Mouse (Mus musculus) myocyte (in vitro differentiated cells): Measurements from ENCODE around the gene Dnah8. TPM values are rescaled to one million over a fixed set of nuclear protein-coding genes. Genes with fewer than 3 reads are reported as not detected.

Experiments used
- H3K27me3 ChIP-seq: one replicate; pipeline ENCODE4 v1.6.1; 2011; ENCODE audit not compliant: control insufficient read depth, insufficient read depth, insufficient read length
- H3K36me3 ChIP-seq: one replicate; pipeline ENCODE4 v1.6.1; 2011; ENCODE audit not compliant: control insufficient read depth, insufficient read depth
- H3K4me2 ChIP-seq: one replicate; pipeline ENCODE4 v1.6.1; 2011; ENCODE audit warnings: low read depth, control low read depth
- H3K4me3 ChIP-seq: one replicate; pipeline ENCODE4 v1.5.1; 2011; ENCODE audit warnings: mild to moderate bottlenecking, control low read depth, moderate library complexity
- H3K79me2 ChIP-seq: one replicate; pipeline ENCODE4 v1.6.1; 2011; ENCODE audit not compliant: control insufficient read depth, insufficient read depth
- H3ac ChIP-seq: one replicate; pipeline ENCODE4 v1.6.1; 2011; ENCODE audit not compliant: control insufficient read depth, insufficient read length
- CEBPB ChIP-seq: IDR thresholded peaks from 2 replicates; pipeline ENCODE4 v1.6.1; 2011; ENCODE audit warnings: mild to moderate bottlenecking, moderate library complexity; ENCODE audit not compliant: poor library complexity, insufficient read depth, severe bottlenecking
- E2F4 ChIP-seq: IDR thresholded peaks from one replicate; pipeline ENCODE4 v1.6.1; 2011; ENCODE audit warnings: mild to moderate bottlenecking, control low read depth, moderate library complexity; ENCODE audit not compliant: insufficient read depth
- MAX ChIP-seq: IDR thresholded peaks from one replicate; pipeline ENCODE4 v1.6.1; 2011; ENCODE audit warnings: low read depth, mild to moderate bottlenecking, control low read depth
- MYOD1 ChIP-seq, 3 experiments: IDR thresholded peaks; one replicate each; pipeline ENCODE4 v1.6.1; 2011; ENCODE audit warnings: control low read depth in 2 of 3, low read depth in 2 of 3, mild to moderate bottlenecking in 2 of 3, moderate library complexity in 1 of 3; ENCODE audit not compliant: insufficient read length in 2 of 3, control insufficient read depth in 1 of 3
- MYOG ChIP-seq, 3 experiments: IDR thresholded peaks; one replicate each; pipeline ENCODE4 v1.6.1; 2011; ENCODE audit warnings: control low read depth in 2 of 3, low read depth in 2 of 3, mild to moderate bottlenecking in 2 of 3; ENCODE audit not compliant: insufficient read length in 2 of 3, control insufficient read depth in 1 of 3, insufficient read depth in 1 of 3
- POLR2A ChIP-seq: IDR thresholded peaks from one replicate; pipeline ENCODE4 v1.6.1; 2011; ENCODE audit warnings: low read depth, mild to moderate bottlenecking, control low read depth, moderate library complexity; ENCODE audit not compliant: insufficient read length
- POLR2AphosphoS2 ChIP-seq: IDR thresholded peaks from one replicate; pipeline ENCODE4 v1.6.1; 2011; ENCODE audit warnings: low read depth, control low read depth; ENCODE audit not compliant: insufficient read length
- REST ChIP-seq: IDR thresholded peaks from one replicate; pipeline ENCODE4 v1.6.1; 2011; ENCODE audit warnings: mild to moderate bottlenecking, control low read depth, moderate library complexity; ENCODE audit not compliant: insufficient read depth, insufficient read length
- SRF ChIP-seq: IDR thresholded peaks from one replicate; pipeline ENCODE4 v1.6.1; 2011; ENCODE audit warnings: low read depth; ENCODE audit not compliant: control insufficient read depth, insufficient read length
- TCF12 ChIP-seq: IDR thresholded peaks from one replicate; pipeline ENCODE4 v1.6.1; 2011; ENCODE audit warnings: mild to moderate bottlenecking, control low read depth; ENCODE audit not compliant: poor library complexity, insufficient read depth, severe bottlenecking
- TCF3 ChIP-seq: IDR thresholded peaks from one replicate; pipeline ENCODE4 v1.6.1; 2011; ENCODE audit warnings: low read depth, control low read depth; ENCODE audit not compliant: insufficient read length
- USF1 ChIP-seq: IDR thresholded peaks from one replicate; pipeline ENCODE4 v1.6.1; 2011; ENCODE audit warnings: low read depth, mild to moderate bottlenecking, control low read depth, moderate library complexity
- polyA plus RNA-seq: library from polyadenylated mRNA; unstranded; fragments of >200 nt; fragmentation: generic; extraction: Trizol; gene quantifications from one replicate; pipeline ENCODE4 v1.2.1, GENCODE M21; 2012; ENCODE audit warnings: missing spikeins

Gene Dnah8
- polyA plus RNA-seq, 1 experiment: 0.08 TPM

- H3K36me3 ChIP-seq: no peaks in the 10 kb centered on the region
- no peak overlapping the region for H3ac ChIP-seq
- no peak for TF ChIP-seq POLR2A
- TF ChIP-seq MAX: no peak
- no peak for TF ChIP-seq POLR2AphosphoS2
- TF ChIP-seq MYOD1 (IDR thresholded peaks at IDR 0.05; ENCODE audit: control insufficient read depth in 1 of 3, insufficient read length in 2 of 3, low read depth in 2 of 3): no peak
- TF ChIP-seq CEBPB: no peak
- no peak for TF ChIP-seq TCF12
- H3K27me3 ChIP-seq: peaks cover 11% of the 10 kb centered on the region
- no peak overlapping the region for H3K4me2 ChIP-seq
- no peaks in the 10 kb centered on the region for H3K79me2 ChIP-seq
- H3K4me3 ChIP-seq: no peak overlapping the region
Measured at GRCm38 (mm10) chr17:30635367-30635766, 11.2 kb downstream of the Dnah8 start.

GRCm38 (mm10) chr17:30637714-30638113 is 13.6 kb downstream of the Dnah8 start:
- Histone ChIP-seq H3ac (no peak overlapping the region), H3K79me2 (no peaks in the 10 kb centered on the region), H3K36me3 (no peaks in the 10 kb centered on the region), H3K4me2 (no peak overlapping the region), H3K27me3 (peaks cover 11% of the 10 kb centered on the region), H3K4me3 (no peak overlapping the region)
- TF ChIP-seq MYOD1 (IDR thresholded peaks at IDR 0.05; ENCODE audit: control insufficient read depth in 1 of 3, insufficient read length in 2 of 3, low read depth in 2 of 3) (no peak), TCF3 (no peak), SRF (no peak), MYOG (IDR thresholded peaks at IDR 0.05; ENCODE audit: control insufficient read depth in 1 of 3, insufficient read depth in 1 of 3, insufficient read length in 2 of 3, low read depth in 2 of 3) (no peak), CEBPB (no peak), USF1 (no peak), POLR2AphosphoS2 (no peak), TCF12 (no peak), REST (no peak), MAX (no peak), POLR2A (no peak), E2F4 (no peak)

DNA sequence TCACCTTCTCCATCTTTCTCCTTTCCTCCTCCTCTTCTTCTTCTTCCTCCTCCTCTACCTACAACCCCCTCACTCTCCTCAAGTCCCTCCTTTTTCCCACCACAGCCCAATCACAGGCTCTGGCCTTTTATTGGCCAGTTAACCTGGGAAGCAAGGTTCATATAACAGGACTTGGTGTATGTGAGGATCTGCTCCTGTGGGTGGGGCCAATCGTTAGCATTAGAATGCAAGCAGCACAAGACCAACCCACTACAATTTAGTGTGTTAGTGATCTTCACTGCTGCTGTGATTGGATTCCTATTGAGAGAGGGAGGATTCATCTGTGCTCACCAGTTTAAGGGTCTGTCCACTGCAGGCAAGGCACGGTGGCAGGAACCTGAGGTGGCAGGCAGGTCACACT is 14.8 kb downstream of the Dnah8 start:
- Histone ChIP-seq H3K27me3 (peaks cover 6% of the 10 kb centered on the region), H3ac (no peak overlapping the region), H3K4me3 (no peak overlapping the region), H3K79me2 (no peaks in the 10 kb centered on the region), H3K4me2 (no peak overlapping the region), H3K36me3 (no peaks in the 10 kb centered on the region)
- no peak for TF ChIP-seq USF1
- no peak for TF ChIP-seq MAX
- no peak for TF ChIP-seq CEBPB
- TF ChIP-seq MYOG (IDR thresholded peaks at IDR 0.05; ENCODE audit: control insufficient read depth in 1 of 3, insufficient read depth in 1 of 3, insufficient read length in 2 of 3, low read depth in 2 of 3): no peak
- TF ChIP-seq REST: no peak
- no peak for TF ChIP-seq SRF
- no peak for TF ChIP-seq E2F4
- TF ChIP-seq MYOD1 (IDR thresholded peaks at IDR 0.05; ENCODE audit: control insufficient read depth in 1 of 3, insufficient read length in 2 of 3, low read depth in 2 of 3): no peak
- no peak for TF ChIP-seq POLR2A
- no peak for TF ChIP-seq POLR2AphosphoS2
- TF ChIP-seq TCF3: no peak

- H3K27me3 ChIP-seq: peaks cover 6% of the 10 kb centered on the region
- H3K79me2 ChIP-seq: no peaks in the 10 kb centered on the region
- H3K4me2 ChIP-seq: no peak overlapping the region
- H3K4me3 ChIP-seq: no peak overlapping the region
- no peak for TF ChIP-seq E2F4
- TF ChIP-seq TCF3: no peak
- TF ChIP-seq MAX: no peak
- no peak for TF ChIP-seq SRF
- no peak for TF ChIP-seq MYOD1 (IDR thresholded peaks at IDR 0.05; ENCODE audit: control insufficient read depth in 1 of 3, insufficient read length in 2 of 3, low read depth in 2 of 3)
- no peak for TF ChIP-seq USF1
- TF ChIP-seq REST: no peak
- no peak for TF ChIP-seq TCF12
- TF ChIP-seq MYOG (IDR thresholded peaks at IDR 0.05; ENCODE audit: control insufficient read depth in 1 of 3, insufficient read depth in 1 of 3, insufficient read length in 2 of 3, low read depth in 2 of 3): no peak
- no peak for TF ChIP-seq POLR2A
- no peak for TF ChIP-seq CEBPB
- H3K36me3 ChIP-seq: no peaks in the 10 kb centered on the region
- no peak overlapping the region for H3ac ChIP-seq
Measured at GRCm38 (mm10) chr17:30640896-30641295, 16.7 kb downstream of the Dnah8 start.

- no peak overlapping the region for H3K4me2 ChIP-seq
- no peaks in the 10 kb centered on the region for H3K27me3 ChIP-seq
- H3K36me3 ChIP-seq: no peaks in the 10 kb centered on the region
- H3K79me2 ChIP-seq: no peaks in the 10 kb centered on the region
- no peak for TF ChIP-seq USF1
- TF ChIP-seq MAX: no peak
- TF ChIP-seq MYOG (IDR thresholded peaks at IDR 0.05; ENCODE audit: control insufficient read depth in 1 of 3, insufficient read depth in 1 of 3, insufficient read length in 2 of 3, low read depth in 2 of 3): no peak
- no peak overlapping the region for H3K4me3 ChIP-seq
- no peak overlapping the region for H3ac ChIP-seq
Measured at GRCm38 (mm10) chr17:30648770-30649169, 24.6 kb downstream of the Dnah8 start.
